Mouse (Mus musculus) stomach, postnatal 0 days (tissue): ENCODE measurements around the gene Chd9.

ENCODE experiments used
- CTCF ChIP-seq: IDR thresholded peaks from 2 replicates; pipeline ENCODE4 v1.5.1; 2016; ENCODE audit warnings: antibody characterized with exemption, low read depth, mild to moderate bottlenecking, moderate library complexity
- EP300 ChIP-seq: optimal IDR thresholded peaks from 2 replicates; pipeline ENCODE3; 2016; ENCODE audit warnings: antibody characterized with exemption

DNA sequence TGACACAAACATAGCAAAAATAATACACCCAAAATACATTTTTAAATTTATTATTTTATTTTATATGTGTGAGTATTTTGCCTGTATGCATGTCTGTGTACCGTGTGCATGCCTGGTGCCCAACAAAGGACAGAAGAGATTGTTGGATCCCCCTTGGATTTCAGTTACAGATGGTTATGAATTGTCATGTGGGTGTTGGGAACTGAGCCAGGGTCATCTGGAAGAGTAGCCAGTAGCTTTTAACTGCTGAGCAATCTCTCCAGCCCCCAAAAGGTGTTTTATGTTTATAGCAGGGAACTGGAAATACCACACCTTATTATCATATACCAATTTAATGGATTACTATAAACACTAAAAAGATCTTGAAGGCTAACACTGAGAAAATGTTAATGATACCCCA lies 106.6 kb downstream of the Chd9 start:
- TF ChIP-seq EP300 = no peak
- no peak for TF ChIP-seq CTCF
